Mouse (Mus musculus): ENCODE results near the gene Stx8.

DNA sequence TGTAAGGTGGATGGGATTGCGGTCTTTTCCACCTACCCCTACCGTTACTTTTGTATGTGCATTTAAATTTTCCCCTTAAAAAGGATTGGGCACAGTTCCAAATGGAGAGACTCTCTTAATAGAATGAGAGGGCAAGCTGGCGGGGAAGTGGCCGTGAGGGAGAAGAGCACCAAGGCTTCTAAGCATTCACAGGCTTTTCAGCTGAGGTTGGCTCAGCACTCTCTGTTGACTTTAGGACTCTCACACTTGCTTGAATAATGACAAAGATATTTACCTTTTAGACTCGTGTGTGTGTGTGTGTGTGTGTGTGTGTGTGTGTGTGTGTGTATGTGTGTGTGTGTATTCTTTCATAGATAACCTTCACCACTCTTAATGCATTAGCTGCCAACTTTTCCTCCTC lies 105.8 kb downstream of the Stx8 start:
- no peak for TF ChIP-seq CTCF (IDR thresholded peaks at IDR 0.05; ENCODE audit: control insufficient read depth, insufficient read depth, insufficient read length)
- no peak for TF ChIP-seq MAX (IDR thresholded peaks at IDR 0.05)
- no peak for TF ChIP-seq MYOG (IDR thresholded peaks at IDR 0.05; ENCODE audit: control insufficient read depth, extremely low read depth, insufficient read length)
